Mouse (Mus musculus) right cerebral cortex, postnatal 4 days (tissue): ENCODE results near the gene Gbp2b.
"Not testable (repeated sequence)": the region's sequence is repeated elsewhere in the genome, so short reads cannot be mapped to it uniquely, and the experiment has no call there.

Experiments used
- DNase-seq: peaks from one replicate; pipeline ENCODE4 v3.0.0-alpha.2; 2022

Gene Gbp2b

DNA sequence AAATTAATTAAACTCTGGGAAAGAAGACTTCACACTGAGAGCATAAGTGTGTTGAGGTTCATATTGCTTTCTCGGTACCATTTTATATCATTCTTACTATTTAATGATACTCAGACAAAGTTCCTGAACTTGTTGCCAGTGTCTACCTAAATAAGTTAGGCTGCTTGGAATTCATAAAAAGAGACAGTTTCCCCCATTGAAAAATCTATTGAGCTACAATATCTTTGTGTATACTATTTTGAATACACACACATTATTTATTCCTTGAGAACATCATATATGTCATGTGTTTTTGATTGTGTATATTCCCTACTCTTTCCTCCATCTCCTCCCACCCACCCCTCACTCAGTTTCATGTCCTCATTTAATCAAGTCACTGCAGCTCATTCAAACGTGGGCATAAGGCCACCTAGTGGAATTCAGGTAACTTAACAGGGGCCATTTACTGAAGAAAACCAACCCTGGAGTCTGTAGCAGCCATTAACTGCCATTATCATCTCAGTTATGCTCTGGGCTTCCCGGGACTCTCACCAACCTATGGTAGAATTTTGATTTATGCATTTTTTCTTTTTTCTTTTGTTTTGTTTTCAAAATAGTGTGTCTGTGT is 26.4 kb downstream of the Gbp2b start:
- DNase-seq, result no peak

DNA sequence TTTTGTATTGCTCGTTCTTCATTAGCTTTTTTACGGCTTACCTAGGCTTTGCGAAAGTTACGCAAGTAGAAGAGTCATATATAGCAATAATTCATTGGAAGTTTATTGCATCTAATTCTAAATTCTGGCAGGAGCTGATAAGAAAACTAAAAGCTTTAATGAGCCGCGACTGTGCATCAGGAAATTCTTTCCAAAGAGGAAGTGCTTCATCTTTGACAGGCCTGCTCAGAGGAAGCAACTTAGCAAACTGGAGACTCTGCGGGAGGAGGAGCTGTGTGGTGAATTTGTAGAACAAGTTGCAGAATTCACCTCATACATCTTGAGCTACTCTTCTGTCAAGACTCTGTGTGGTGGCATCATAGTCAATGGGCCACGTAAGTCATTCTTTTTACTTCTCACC is 35.7 kb downstream of the Gbp2b start:
- no peak for DNase-seq

DNA sequence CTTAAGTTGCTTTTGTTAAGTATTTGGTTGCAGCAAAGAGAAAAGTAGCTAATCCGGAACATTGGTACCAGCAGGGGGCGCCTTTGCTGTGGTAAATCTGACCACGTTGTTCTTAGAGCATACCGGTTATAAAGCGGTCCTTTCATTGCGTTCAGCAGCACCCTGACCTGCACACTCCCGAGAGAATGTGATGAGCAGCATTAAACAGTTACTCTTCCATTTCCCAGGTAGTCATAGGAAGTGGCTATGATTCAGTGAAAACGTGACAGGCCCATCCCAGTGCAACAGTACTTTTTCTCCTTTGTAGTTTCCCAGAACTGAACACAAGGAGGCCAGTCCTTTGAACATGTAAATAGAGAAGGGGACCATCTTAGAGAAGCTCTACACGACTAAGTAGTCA is 45.6 kb downstream of the Gbp2b start:
- peak; percentile 74 for DNase-seq

DNA sequence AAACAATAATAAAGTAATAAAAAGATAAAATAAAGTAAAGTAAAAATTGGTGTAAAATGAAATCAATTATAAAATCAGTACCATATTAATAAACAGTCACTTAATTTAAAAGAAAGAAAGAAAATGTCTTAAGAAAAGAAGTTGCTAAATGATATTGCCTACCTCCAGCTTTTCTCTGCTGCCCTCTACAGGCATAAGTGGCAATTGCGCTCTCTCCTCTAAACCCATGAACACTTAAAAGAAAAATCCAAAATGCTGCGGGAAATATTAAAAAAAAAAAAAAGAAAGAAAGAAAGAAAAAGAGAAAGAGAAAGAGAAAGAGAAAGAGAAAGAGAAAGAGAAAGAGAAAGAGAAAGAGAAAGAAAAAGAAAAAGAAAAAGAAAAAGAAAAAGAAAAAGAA is 51.3 kb downstream of the Gbp2b start:
- DNase-seq, result peak; percentile 86

DNA sequence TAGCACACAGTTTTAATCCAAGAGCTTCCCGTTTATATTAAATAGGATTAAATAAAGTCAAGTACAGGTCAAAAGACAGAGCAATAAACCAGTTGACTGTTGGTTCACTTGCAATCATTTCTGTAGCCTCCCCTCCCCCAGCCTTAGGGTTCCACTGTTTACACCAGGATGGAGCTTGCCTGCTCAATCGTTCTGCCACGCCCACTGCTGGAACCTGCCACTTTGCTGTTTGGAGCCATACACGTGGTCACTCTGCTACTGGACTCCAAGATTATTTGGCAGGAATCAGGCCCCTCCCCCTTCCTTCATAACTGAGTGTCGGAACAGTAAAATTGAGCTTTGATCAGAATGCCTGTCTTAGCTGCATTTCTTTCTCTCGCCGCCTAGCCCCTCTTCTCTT is 53.2 kb downstream of the Gbp2b start:
- not testable (repeated sequence) for DNase-seq

DNA sequence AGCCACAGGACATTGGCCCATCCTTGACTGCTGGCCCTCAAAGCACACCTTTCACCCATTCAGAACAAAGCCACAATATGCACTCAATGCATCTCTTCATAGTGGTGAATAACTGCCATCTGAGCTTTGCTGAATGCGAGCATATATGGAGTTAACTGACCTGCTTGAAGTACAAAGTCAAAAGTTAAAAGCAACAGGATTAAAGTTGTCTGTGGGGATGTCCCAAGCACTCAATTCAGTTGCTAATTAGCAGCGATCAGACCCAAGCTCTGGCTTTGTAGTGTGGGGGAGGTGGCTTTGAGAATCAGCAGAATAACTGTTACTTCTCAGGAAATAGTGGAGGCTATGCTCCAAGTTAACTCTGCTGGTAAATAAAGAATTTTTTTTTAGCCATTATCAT is 55.6 kb downstream of the Gbp2b start:
- DNase-seq, result no peak

DNA sequence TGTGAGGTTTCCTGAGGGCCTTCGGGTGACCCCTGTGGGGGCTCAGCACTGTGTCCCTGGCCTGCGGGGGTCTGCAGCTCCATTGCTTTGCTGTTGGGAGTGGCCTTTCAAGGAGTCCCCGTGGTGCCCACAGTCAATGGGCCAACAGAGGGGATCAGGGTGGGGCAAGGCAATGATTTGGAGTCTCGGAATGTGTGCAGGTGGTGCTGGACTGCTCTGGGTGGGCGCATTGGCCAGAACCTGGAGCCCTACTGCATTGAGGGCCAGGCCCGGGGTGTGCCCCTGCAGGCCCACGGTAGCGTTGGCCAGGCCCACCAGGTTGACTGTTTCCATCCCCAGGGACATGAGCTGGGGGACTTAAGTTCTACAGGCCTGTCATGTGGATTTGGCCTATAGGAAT is 70.1 kb downstream of the Gbp2b start:
- DNase-seq, result no peak
